Mouse (Mus musculus): ENCODE data around the gene Cntn4. TPM values are rescaled to one million over a fixed set of nuclear protein-coding genes. Genes with fewer than 3 reads are reported as not detected.
A peak's percentile ranks its signal among the peaks of the same experiment; 100 is the strongest.

The Cntn4 gene
- polyA plus RNA-seq, 1 experiment, result 13.2 TPM

DNA sequence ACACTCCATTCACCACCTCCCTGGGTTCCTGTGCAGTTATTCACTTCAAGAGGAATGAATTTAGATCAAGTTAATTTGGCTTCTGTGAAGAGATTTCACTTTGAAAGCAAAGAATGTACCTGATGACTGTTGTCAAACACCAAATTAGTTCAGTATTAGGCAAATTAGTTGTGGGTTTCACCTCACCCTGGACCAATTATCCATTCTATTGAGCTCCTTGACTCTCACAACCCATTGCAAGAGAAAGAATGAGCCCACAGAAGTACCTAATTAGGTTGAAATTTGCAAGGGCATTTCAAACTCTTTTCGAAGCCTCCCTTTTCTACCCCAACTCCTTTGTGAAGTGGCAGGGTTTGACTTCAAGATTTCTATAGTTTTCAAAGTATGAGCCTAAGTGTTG is 842.9 kb downstream of the Cntn4 start:
- Histone ChIP-seq H3K4me3 (replicated peaks; ENCODE audit: insufficient read depth, low read depth, low read length) (no peak overlapping the region), H3K27ac (ENCODE audit: insufficient read depth, low read length) (no peak overlapping the region), H3K27me3 (ENCODE audit: control insufficient read depth, insufficient read depth, low read length) (no peaks in the 10 kb centered on the region), H3K4me1 (ENCODE audit: control insufficient read depth, insufficient read depth, low read length) (no peaks in the 10 kb centered on the region)
- TF ChIP-seq POLR2A (IDR thresholded peaks at IDR 0.05; ENCODE audit: borderline replicate concordance, insufficient read depth, low read length), result no peak
- no peak for TF ChIP-seq CTCF (IDR thresholded peaks at IDR 0.05; ENCODE audit: borderline replicate concordance, insufficient read depth, low read depth, low read length)
- WGBS, result 81% methylated on average over 1 of the region's 1 CpGs
- DNase-seq, result no peak

DNA sequence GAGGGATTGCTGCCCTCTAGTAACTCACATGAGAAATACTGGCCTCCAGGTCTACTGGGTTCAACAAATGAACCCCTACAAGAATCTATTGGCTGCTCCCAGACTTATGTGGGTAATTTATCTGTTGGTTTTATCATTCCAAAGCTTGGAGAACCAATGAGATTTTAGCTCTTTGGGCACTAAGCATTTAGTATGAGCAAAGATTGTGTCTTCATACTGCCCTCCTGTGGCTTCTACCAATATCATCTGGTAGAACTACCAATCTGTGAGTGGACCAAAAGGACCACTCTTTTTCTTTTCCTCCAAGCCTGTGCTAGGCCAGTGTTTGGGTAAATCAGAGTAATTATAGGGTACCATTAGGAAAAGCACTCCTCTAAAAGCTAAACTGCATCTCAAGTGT is 866.0 kb downstream of the Cntn4 start:
- no peak overlapping the region for H3K4me3 ChIP-seq (replicated peaks; ENCODE audit: insufficient read depth, low read depth, low read length)
- peak in 1 of 2 experiments; percentile 22 for DNase-seq
- H3K4me1 ChIP-seq (ENCODE audit: control insufficient read depth, insufficient read depth, low read length), result no peaks in the 10 kb centered on the region
- no peak overlapping the region for H3K27ac ChIP-seq (ENCODE audit: insufficient read depth, low read length)
- TF ChIP-seq CTCF (IDR thresholded peaks at IDR 0.05; ENCODE audit: borderline replicate concordance, insufficient read depth, low read depth, low read length), result peak; percentile 15; the same call in 1 of the 2 replicates
- TF ChIP-seq POLR2A (IDR thresholded peaks at IDR 0.05; ENCODE audit: borderline replicate concordance, insufficient read depth, low read length), result no peak
- H3K27me3 ChIP-seq (ENCODE audit: control insufficient read depth, insufficient read depth, low read length), result no peaks in the 10 kb centered on the region

GRCm38 (mm10) chr6:106561649-106562048 is 884.2 kb downstream of the Cntn4 start:
- H3K27me3 ChIP-seq (ENCODE audit: control insufficient read depth, insufficient read depth, low read length), result no peaks in the 10 kb centered on the region
- TF ChIP-seq CTCF (IDR thresholded peaks at IDR 0.05; ENCODE audit: borderline replicate concordance, insufficient read depth, low read depth, low read length), result no peak
- H3K4me3 ChIP-seq (replicated peaks; ENCODE audit: insufficient read depth, low read depth, low read length), result no peak overlapping the region
- 92% methylated on average over 6 of the region's 6 CpGs for WGBS
- no peak overlapping the region for H3K27ac ChIP-seq (ENCODE audit: insufficient read depth, low read length)
- no peak for DNase-seq
- no peaks in the 10 kb centered on the region for H3K4me1 ChIP-seq (ENCODE audit: control insufficient read depth, insufficient read depth, low read length)

GRCm38 (mm10) chr6:106565316-106565715 is 887.9 kb downstream of the Cntn4 start:
- WGBS, result 89% methylated on average over 7 of the region's 7 CpGs
- Histone ChIP-seq H3K27me3 (ENCODE audit: control insufficient read depth, insufficient read depth, low read length) (no peaks in the 10 kb centered on the region), H3K27ac (ENCODE audit: insufficient read depth, low read length) (no peak overlapping the region), H3K4me3 (replicated peaks; ENCODE audit: insufficient read depth, low read depth, low read length) (no peak overlapping the region), H3K4me1 (ENCODE audit: control insufficient read depth, insufficient read depth, low read length) (no peaks in the 10 kb centered on the region)
- TF ChIP-seq POLR2A (IDR thresholded peaks at IDR 0.05; ENCODE audit: borderline replicate concordance, insufficient read depth, low read length) (no peak), CTCF (IDR thresholded peaks at IDR 0.05; ENCODE audit: borderline replicate concordance, insufficient read depth, low read depth, low read length) (no peak)
- DNase-seq, result no peak

DNA sequence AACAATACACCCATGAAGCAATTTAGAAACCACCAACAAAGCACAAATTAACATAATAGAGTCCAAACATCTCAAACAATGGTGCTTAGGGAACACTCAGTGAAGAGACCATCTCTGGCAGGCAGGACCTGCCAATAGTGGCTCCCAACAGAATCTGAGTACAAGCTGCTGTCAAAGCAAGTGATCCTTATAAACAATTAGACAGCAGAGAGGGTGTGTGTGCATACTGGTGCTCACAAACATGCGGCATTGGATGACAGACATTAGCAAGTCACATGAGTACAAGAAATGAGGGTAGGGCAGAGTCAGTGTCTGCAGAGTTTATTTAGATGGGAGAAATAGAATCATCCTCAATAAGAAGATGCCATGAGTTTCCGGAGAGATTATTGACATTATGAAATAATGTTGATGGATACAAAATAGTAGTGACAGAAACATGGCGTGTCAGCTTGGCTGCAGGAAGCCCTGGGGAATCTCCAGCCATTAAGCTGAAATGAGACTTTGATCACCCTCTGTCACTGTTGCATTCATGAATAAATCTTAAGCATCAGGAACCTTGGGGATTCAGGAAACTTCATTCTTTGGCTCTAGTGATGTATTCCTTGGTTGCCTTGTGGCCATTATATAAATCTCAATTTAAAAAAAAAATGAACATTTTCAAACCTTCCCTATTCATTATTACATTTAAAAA is 888.5 kb downstream of the Cntn4 start:
- no peak for DNase-seq
- no peaks in the 10 kb centered on the region for H3K27me3 ChIP-seq (ENCODE audit: control insufficient read depth, insufficient read depth, low read length)
- TF ChIP-seq CTCF (IDR thresholded peaks at IDR 0.05; ENCODE audit: borderline replicate concordance, insufficient read depth, low read depth, low read length) (no peak), POLR2A (IDR thresholded peaks at IDR 0.05; ENCODE audit: borderline replicate concordance, insufficient read depth, low read length) (no peak)
- WGBS, result 88% methylated on average over 3 of the region's 3 CpGs
- no peak overlapping the region for H3K4me3 ChIP-seq (replicated peaks; ENCODE audit: insufficient read depth, low read depth, low read length)
- no peaks in the 10 kb centered on the region for H3K4me1 ChIP-seq (ENCODE audit: control insufficient read depth, insufficient read depth, low read length)
- H3K27ac ChIP-seq (ENCODE audit: insufficient read depth, low read length), result no peak overlapping the region

DNA sequence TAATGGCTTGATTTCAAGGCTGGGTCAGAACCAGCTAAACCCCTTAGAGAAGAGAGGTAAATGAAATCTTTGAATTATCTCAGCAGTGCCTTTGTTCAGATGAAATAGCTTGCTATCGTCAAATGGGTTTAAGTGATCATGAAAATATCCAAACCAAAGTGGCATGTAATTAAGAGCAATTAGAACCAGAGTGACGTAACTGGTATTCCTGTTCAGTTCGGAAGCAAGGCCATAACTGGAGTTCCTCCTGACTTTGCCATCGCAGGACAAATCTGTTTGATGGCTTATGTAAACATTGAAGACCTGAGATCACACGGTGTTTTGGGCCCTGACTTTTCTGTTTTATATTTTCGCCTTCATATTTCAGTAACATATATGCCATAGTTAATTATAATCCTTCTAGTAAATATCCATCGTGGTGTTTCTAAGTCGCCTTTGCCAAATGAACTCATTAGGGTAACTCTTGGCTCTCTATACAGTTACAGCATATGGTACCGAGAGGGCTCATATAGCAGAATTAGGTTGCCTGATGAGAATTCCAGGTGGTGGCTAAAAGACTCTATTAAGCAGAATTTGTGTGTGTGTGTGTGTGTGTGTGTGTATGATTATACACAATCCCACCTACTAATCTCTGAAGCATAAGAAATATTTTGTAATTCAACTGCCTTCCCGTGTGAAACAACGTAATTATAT is 889.6 kb downstream of the Cntn4 start:
- WGBS, result 51% methylated on average over 11 of the region's 11 CpGs
- H3K27me3 ChIP-seq (ENCODE audit: control insufficient read depth, insufficient read depth, low read length), result no peaks in the 10 kb centered on the region
- no peak for TF ChIP-seq POLR2A (IDR thresholded peaks at IDR 0.05; ENCODE audit: borderline replicate concordance, insufficient read depth, low read length)
- TF ChIP-seq CTCF (IDR thresholded peaks at IDR 0.05; ENCODE audit: borderline replicate concordance, insufficient read depth, low read depth, low read length), result no peak
- H3K4me1 ChIP-seq (ENCODE audit: control insufficient read depth, insufficient read depth, low read length), result no peaks in the 10 kb centered on the region
- DNase-seq, result peak in 1 of 2 experiments; percentile 60
- H3K4me3 ChIP-seq (replicated peaks; ENCODE audit: insufficient read depth, low read depth, low read length), result no peak overlapping the region
- no peak overlapping the region for H3K27ac ChIP-seq (ENCODE audit: insufficient read depth, low read length)

DNA sequence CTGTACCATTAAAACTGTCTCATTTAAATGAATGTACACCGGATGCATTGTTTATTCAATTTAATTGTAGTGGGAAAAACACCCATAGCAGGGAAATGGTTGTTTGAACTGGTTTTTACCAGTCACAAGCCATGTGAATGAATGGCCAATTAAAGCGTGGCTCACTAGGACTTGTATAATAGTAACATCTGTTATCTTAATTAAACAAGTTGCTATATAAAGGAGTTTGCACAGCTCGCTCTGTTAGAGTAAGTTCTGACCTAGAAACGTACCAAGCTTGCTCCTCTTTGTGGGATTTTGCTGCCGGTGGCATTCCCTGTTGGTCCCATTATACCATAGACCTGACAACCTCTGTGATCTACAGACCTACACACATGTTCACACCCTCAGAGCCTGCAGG is 902.7 kb downstream of the Cntn4 start:
- H3K4me1 ChIP-seq (ENCODE audit: control insufficient read depth, insufficient read depth, low read length), result no peaks in the 10 kb centered on the region
- TF ChIP-seq CTCF (IDR thresholded peaks at IDR 0.05; ENCODE audit: borderline replicate concordance, insufficient read depth, low read depth, low read length), result no peak
- TF ChIP-seq POLR2A (IDR thresholded peaks at IDR 0.05; ENCODE audit: borderline replicate concordance, insufficient read depth, low read length), result no peak
- no peak overlapping the region for H3K4me3 ChIP-seq (replicated peaks; ENCODE audit: insufficient read depth, low read depth, low read length)
- DNase-seq, result no peak
- 81% methylated on average over 5 of the region's 5 CpGs for WGBS
- H3K27ac ChIP-seq (ENCODE audit: insufficient read depth, low read length), result no peak overlapping the region
- H3K27me3 ChIP-seq (ENCODE audit: control insufficient read depth, insufficient read depth, low read length), result no peaks in the 10 kb centered on the region

DNA sequence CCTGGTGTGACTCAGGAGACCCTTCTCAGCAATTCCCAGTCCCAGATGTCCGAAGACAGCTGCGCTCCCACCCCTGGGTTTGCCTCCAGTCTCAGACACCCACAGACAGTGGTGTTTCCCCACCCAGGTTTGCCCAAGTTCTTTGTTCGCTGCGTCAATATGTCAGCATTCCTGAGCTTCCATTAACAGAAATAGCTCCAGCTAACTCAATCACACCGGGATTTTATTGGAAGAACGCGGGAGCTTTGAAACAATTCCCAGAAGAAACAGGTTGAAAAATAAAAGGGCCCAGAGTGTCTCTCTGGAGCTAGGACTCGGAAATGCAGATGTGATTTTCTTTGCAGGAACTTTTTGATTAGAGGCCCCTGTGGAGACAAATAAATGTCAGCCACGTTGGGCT is 916.3 kb downstream of the Cntn4 start:
- WGBS, result 28% methylated on average over 9 of the region's 9 CpGs
- DNase-seq, result no peak
- TF ChIP-seq POLR2A (IDR thresholded peaks at IDR 0.05; ENCODE audit: borderline replicate concordance, insufficient read depth, low read length) (no peak), CTCF (IDR thresholded peaks at IDR 0.05; ENCODE audit: borderline replicate concordance, insufficient read depth, low read depth, low read length) (no peak)
- Histone ChIP-seq H3K4me3 (replicated peaks; ENCODE audit: insufficient read depth, low read depth, low read length) (no peak overlapping the region), H3K27me3 (ENCODE audit: control insufficient read depth, insufficient read depth, low read length) (no peaks in the 10 kb centered on the region), H3K4me1 (ENCODE audit: control insufficient read depth, insufficient read depth, low read length) (no peaks in the 10 kb centered on the region), H3K27ac (ENCODE audit: insufficient read depth, low read length) (no peak overlapping the region)

All from cerebellum, adult 2 months (tissue).